Mouse (Mus musculus): ENCODE data around the gene Bcl3. TPM values are rescaled to one million over a fixed set of nuclear protein-coding genes. Genes with fewer than 3 reads are reported as not detected.
A peak's percentile ranks its signal among the peaks of the same experiment; 100 is the strongest.

Bcl3 gene
- polyA plus RNA-seq, 1 experiment: 60.7 TPM

- Histone ChIP-seq H3K4me1 (ENCODE audit: control insufficient read depth, insufficient read depth, low read length) (peaks cover 7% of the 10 kb centered on the region; the same call in 1 of the 2 replicates), H3K27ac (ENCODE audit: insufficient read depth, low read depth, low read length) (no peak overlapping the region), H3K4me3 (ENCODE audit: insufficient read depth, low read length) (no peak overlapping the region)
- TF ChIP-seq POLR2A (IDR thresholded peaks at IDR 0.05; ENCODE audit: borderline replicate concordance, low read depth, low read length) (no peak), CTCF (IDR thresholded peaks at IDR 0.05; ENCODE audit: low read depth, low read length) (no peak)
Measured at GRCm38 (mm10) chr7:19856283-19856682, 33.7 kb upstream of the Bcl3 start.

- H3K4me3 ChIP-seq (ENCODE audit: insufficient read depth, low read length): no peak overlapping the region
- TF ChIP-seq POLR2A (IDR thresholded peaks at IDR 0.05; ENCODE audit: borderline replicate concordance, low read depth, low read length) (no peak), CTCF (IDR thresholded peaks at IDR 0.05; ENCODE audit: low read depth, low read length) (no peak)
- peaks cover 7% of the 10 kb centered on the region; the same call in 1 of the 2 replicates for H3K4me1 ChIP-seq (ENCODE audit: control insufficient read depth, insufficient read depth, low read length)
- no peak overlapping the region for H3K27ac ChIP-seq (ENCODE audit: insufficient read depth, low read depth, low read length)
Measured at GRCm38 (mm10) chr7:19855663-19856062, 33.1 kb upstream of the Bcl3 start.

- no peak for TF ChIP-seq POLR2A (IDR thresholded peaks at IDR 0.05; ENCODE audit: borderline replicate concordance, low read depth, low read length)
- TF ChIP-seq CTCF (IDR thresholded peaks at IDR 0.05; ENCODE audit: low read depth, low read length): no peak
- Histone ChIP-seq H3K4me3 (ENCODE audit: insufficient read depth, low read length) (no peak overlapping the region), H3K27ac (ENCODE audit: insufficient read depth, low read depth, low read length) (no peak overlapping the region), H3K4me1 (ENCODE audit: control insufficient read depth, insufficient read depth, low read length) (peaks cover 7% of the 10 kb centered on the region; the same call in 1 of the 2 replicates)
Measured at GRCm38 (mm10) chr7:19853526-19853925, 31.0 kb upstream of the Bcl3 start.

- TF ChIP-seq POLR2A (IDR thresholded peaks at IDR 0.05; ENCODE audit: borderline replicate concordance, low read depth, low read length) (no peak), CTCF (IDR thresholded peaks at IDR 0.05; ENCODE audit: low read depth, low read length) (no peak)
- no peak within 1 kb of the TSS for H3K4me3 ChIP-seq (ENCODE audit: insufficient read depth, low read length)
- H3K4me1 ChIP-seq (ENCODE audit: control insufficient read depth, insufficient read depth, low read length): peaks cover 7% of the 10 kb centered on the region; the same call in 1 of the 2 replicates
- H3K27ac ChIP-seq (ENCODE audit: insufficient read depth, low read depth, low read length): no peak within 1 kb of the TSS
Measured at GRCm38 (mm10) chr7:19851858-19852570, 29.4 kb upstream of the Bcl3 start, which contains the start of gene Gm19345. Gm19345 (plus strand) TSS chr7:19852003.

GRCm38 (mm10) chr7:19844521-19845171 lies 22.1 kb upstream of the Bcl3 start:
- Histone ChIP-seq H3K4me3 (ENCODE audit: insufficient read depth, low read length) (no peak overlapping the region), H3K27ac (ENCODE audit: insufficient read depth, low read depth, low read length) (peak overlapping the region; percentile 23; the same call in 1 of the 2 replicates), H3K4me1 (ENCODE audit: control insufficient read depth, insufficient read depth, low read length) (peaks cover 35% of the 10 kb centered on the region)
- TF ChIP-seq CTCF (IDR thresholded peaks at IDR 0.05; ENCODE audit: low read depth, low read length): no peak
- TF ChIP-seq POLR2A (IDR thresholded peaks at IDR 0.05; ENCODE audit: borderline replicate concordance, low read depth, low read length): no peak

- Histone ChIP-seq H3K27ac (ENCODE audit: insufficient read depth, low read depth, low read length) (no peak overlapping the region), H3K4me3 (ENCODE audit: insufficient read depth, low read length) (no peak overlapping the region), H3K4me1 (ENCODE audit: control insufficient read depth, insufficient read depth, low read length) (peaks cover 37% of the 10 kb centered on the region)
- TF ChIP-seq CTCF (IDR thresholded peaks at IDR 0.05; ENCODE audit: low read depth, low read length) (peak; percentile 79), POLR2A (IDR thresholded peaks at IDR 0.05; ENCODE audit: borderline replicate concordance, low read depth, low read length) (no peak)
Measured at GRCm38 (mm10) chr7:19843561-19843960, 21.0 kb upstream of the Bcl3 start.

GRCm38 (mm10) chr7:19842885-19843504 lies 20.4 kb upstream of the Bcl3 start:
- Histone ChIP-seq H3K4me3 (ENCODE audit: insufficient read depth, low read length) (no peak overlapping the region), H3K4me1 (ENCODE audit: control insufficient read depth, insufficient read depth, low read length) (peaks cover 37% of the 10 kb centered on the region), H3K27ac (ENCODE audit: insufficient read depth, low read depth, low read length) (no peak overlapping the region)
- TF ChIP-seq POLR2A (IDR thresholded peaks at IDR 0.05; ENCODE audit: borderline replicate concordance, low read depth, low read length): no peak

- Histone ChIP-seq H3K27ac (ENCODE audit: insufficient read depth, low read depth, low read length) (peak overlapping the region; percentile 10; the same call in 1 of the 2 replicates), H3K4me1 (ENCODE audit: control insufficient read depth, insufficient read depth, low read length) (peaks cover 38% of the 10 kb centered on the region), H3K4me3 (ENCODE audit: insufficient read depth, low read length) (no peak overlapping the region)
- TF ChIP-seq POLR2A (IDR thresholded peaks at IDR 0.05; ENCODE audit: borderline replicate concordance, low read depth, low read length): no peak
Measured at GRCm38 (mm10) chr7:19841686-19842413, 19.3 kb upstream of the Bcl3 start.

GRCm38 (mm10) chr7:19840936-19841335 lies 18.4 kb upstream of the Bcl3 start:
- Histone ChIP-seq H3K4me1 (ENCODE audit: control insufficient read depth, insufficient read depth, low read length) (peaks cover 40% of the 10 kb centered on the region), H3K27ac (ENCODE audit: insufficient read depth, low read depth, low read length) (no peak overlapping the region), H3K4me3 (ENCODE audit: insufficient read depth, low read length) (no peak overlapping the region)
- TF ChIP-seq POLR2A (IDR thresholded peaks at IDR 0.05; ENCODE audit: borderline replicate concordance, low read depth, low read length): no peak
- no peak for TF ChIP-seq CTCF (IDR thresholded peaks at IDR 0.05; ENCODE audit: low read depth, low read length)

Measured in bone marrow macrophage, adult 2 months (primary cell).